Mouse (Mus musculus) megakaryocyte-erythroid progenitor cell, adult 5-6 weeks (primary cell): Measurements from ENCODE around the gene Olfr341. TPM values are rescaled to one million over a fixed set of nuclear protein-coding genes. Genes with fewer than 3 reads are reported as not detected.

Experiments
- ATAC-seq: replicated peaks from 2 replicates; pipeline ENCODE4 v1.8.0; 2016; ENCODE audit warnings: mild to moderate bottlenecking, inconsistent platforms; ENCODE audit not compliant: severe bottlenecking, poor library complexity, low FRiP score, low TSS enrichment
- total RNA-seq, 2 experiments: library from RNA; stranded (forward) in 1 of 2; stranded (reverse) in 1 of 2; fragments of 200-1000, 215-1000 nt in 1 of 2; fragments of >200 nt in 1 of 2; fragmentation: Nextera tagmentation in 1 of 2; gene quantifications; 2 replicates each; pipeline ENCODE4 v1.2.3; 2014 to 2017

Gene Olfr341
- total RNA-seq (2014; fragmentation: Nextera tagmentation) (not detected in 2 replicates), total RNA-seq (2017) (not detected in 2 replicates)

DNA sequence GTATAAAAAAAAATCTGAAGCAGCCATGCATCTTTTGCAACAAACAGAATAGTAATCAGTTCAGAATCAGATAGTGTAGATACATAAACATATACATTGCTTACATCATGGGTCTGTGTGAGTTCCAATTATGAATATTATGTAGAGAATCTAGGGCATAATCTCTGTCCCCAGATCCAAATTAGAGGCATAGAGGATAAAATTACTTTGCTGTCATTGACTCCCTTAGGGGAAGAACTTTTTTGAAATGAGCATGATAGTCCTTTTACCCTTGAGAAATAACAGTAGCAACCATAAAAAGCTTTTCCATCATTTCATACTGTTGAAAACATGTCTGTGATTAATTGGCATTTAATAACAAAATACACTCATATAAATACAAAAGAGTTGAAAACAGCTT is at the start of gene Olfr341:
TSS of gene Olfr341 (minus strand) at position 101 of the 400 bp plus-strand sequence.
- ATAC-seq, result no peak

DNA sequence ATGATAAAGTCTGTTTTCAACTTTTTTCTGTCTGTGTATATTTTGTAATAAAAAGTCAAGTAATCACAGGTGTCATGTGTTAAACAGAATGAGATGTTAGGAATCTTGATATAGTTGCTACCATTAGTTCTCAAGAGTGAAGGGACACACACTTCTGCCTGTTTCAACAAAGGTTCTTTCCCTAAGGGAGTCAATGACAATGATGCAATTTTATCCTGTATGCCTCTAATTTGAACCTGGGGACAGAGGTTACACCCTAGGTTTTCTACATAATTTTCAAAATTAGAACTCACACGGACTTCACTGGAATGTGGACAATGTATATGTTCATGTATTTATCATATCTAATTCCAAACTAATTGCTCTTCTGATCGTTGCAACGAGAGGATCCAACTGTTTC is 42.4 kb upstream of the Olfr341 start, which contains the start of gene Olfr342:
TSS of gene Olfr342 (plus strand) at position 301 of the 400 bp plus-strand sequence.
- ATAC-seq, result no peak

DNA sequence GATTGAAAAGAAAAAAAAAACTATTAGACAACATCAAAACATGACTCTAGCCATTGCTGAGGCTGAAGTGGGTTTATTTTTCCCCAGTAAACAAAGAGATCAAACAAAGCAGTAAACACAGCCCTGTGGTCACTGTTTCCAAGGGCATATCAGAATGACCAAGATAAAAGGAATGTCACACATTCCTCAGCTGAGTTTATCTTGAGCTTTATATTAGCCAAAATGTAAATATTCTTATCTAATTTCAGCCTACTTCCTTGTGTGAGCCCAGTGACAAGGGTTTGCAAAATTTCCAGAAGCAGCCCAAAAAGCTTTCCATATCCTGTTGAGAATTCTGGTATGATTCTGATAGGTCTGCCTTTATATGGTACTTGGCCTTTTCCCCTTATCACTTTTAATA is 8.6 kb downstream of the Olfr341 start:
- ATAC-seq, result no peak

DNA sequence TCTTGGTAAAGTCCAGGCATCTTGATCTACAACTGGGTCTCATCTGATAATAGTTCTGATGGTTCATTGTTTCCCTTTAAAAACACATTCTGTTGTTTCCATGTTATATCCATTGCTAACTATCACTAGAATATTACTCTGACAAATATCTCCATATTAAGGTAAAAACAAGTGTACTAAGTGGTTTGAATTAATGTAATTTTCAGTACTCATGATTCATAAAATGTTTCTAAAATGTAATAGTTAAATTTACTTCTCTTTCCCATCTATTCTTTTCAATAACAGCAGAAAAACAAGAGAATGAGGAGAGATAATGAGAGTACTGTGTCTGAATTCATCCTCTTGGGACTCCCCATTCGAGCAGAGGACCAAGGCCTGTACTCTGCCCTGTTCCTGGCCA is 30.0 kb downstream of the Olfr341 start, which contains the start of gene Olfr340:
TSS of gene Olfr340 (plus strand) at position 301 of the 400 bp plus-strand sequence.
- ATAC-seq, result no peak

Other genes with a start within 250 kb of the Olfr341 start
- gene Olfr338, start 108.9 kb downstream of the Olfr341 start, total RNA-seq (2014; fragmentation: Nextera tagmentation), result not detected in 2 replicates
- gene Olfr338, start 108.9 kb downstream of the Olfr341 start, total RNA-seq (2017), result not detected in 2 replicates
- gene Olfr339, start 63.5 kb downstream of the Olfr341 start, total RNA-seq (2014; fragmentation: Nextera tagmentation), result not detected in 2 replicates
- gene Olfr339, start 63.5 kb downstream of the Olfr341 start, total RNA-seq (2017), result not detected in 2 replicates
- gene Olfr340, start 29.9 kb downstream of the Olfr341 start, total RNA-seq (2014; fragmentation: Nextera tagmentation), result not detected in 2 replicates
- not detected in 2 replicates for gene Olfr340, start 29.9 kb downstream of the Olfr341 start, total RNA-seq (2017)
- gene Olfr342, start 42.5 kb upstream of the Olfr341 start, total RNA-seq (2014; fragmentation: Nextera tagmentation), result not detected in 2 replicates
- not detected in 2 replicates for gene Olfr342, start 42.5 kb upstream of the Olfr341 start, total RNA-seq (2017)
- not detected in 2 replicates for gene Olfr344, start 84.2 kb upstream of the Olfr341 start, total RNA-seq (2014; fragmentation: Nextera tagmentation)
- not detected in 2 replicates for gene Olfr344, start 84.2 kb upstream of the Olfr341 start, total RNA-seq (2017)
- not detected in 2 replicates for gene Olfr345, start 157.6 kb upstream of the Olfr341 start, total RNA-seq (2014; fragmentation: Nextera tagmentation)
- not detected in 2 replicates for gene Olfr345, start 157.6 kb upstream of the Olfr341 start, total RNA-seq (2017)
- gene Olfr346, start 203.3 kb upstream of the Olfr341 start, total RNA-seq (2014; fragmentation: Nextera tagmentation), result not detected in 2 replicates
- not detected in 2 replicates for gene Olfr346, start 203.3 kb upstream of the Olfr341 start, total RNA-seq (2017)
- not detected in 2 replicates for gene Olfr347, start 249.4 kb upstream of the Olfr341 start, total RNA-seq (2014; fragmentation: Nextera tagmentation)
- not detected in 2 replicates for gene Olfr347, start 249.4 kb upstream of the Olfr341 start, total RNA-seq (2017)